Mouse (Mus musculus): ENCODE results near the gene Atp8a2.

- TF ChIP-seq CTCF (IDR thresholded peaks at IDR 0.05): no peak
- no peak for TF ChIP-seq EP300 (IDR thresholded peaks at IDR 0.05; ENCODE audit: insufficient read depth, low read depth, low read length)
These were observed 511.6 kb downstream of the Atp8a2 start for GRCm38 (mm10) chr14:59685343-59685742.
